Mouse (Mus musculus): ENCODE results near the gene Ano10.

GRCm38 (mm10) chr9:122135885-122136170 lies 158.4 kb downstream of the Ano10 start:
- TF ChIP-seq CTCF (IDR thresholded peaks at IDR 0.05; ENCODE audit: low read depth, low read length) = no peak
- TF ChIP-seq POLR2A (IDR thresholded peaks at IDR 0.05; ENCODE audit: extremely low read depth, insufficient read depth, low read length) = no peak
